9 mouse cellular contexts compared by ENCODE assay signal in the genomic region with DNA sequence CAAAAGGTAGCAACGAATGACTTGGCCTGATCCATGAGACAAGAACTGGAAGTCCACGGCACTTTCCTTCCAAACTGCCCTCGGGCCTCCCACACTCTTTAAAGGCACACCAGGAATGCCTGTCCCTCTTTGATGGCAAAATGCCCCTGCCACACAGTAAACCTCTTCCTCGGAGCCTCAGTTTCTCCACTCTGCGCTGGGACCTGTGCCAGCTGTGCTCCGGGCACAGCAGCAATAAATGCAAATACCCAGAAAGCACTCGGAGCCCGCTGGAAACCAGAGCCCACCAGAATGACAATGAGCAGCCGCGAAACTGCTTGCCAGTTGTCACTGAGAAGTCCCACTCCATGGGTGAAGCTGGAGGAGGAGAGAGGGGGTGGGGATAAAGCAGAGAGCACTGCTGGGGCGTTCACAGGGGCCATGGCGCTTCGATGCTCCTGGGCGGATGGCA. TPM values are rescaled to one million over a fixed set of nuclear protein-coding genes. Genes with fewer than 3 reads are reported as not detected.
DNase-seq lines count a peak whose midpoint lies in the region; ATAC-seq and TF ChIP-seq lines count a peak whose summit lies in the region.
"Had no signal": no experiment of that assay in that cellular context is flagged by ENCODE, and none has a peak within 500 bp of the region (broad histone marks: within the 10 kb centered on the region; RNA-seq: fewer than 3 reads in every experiment).

No protein-coding gene starts in this region.

- no peaks in the 10 kb centered on the region for H3K9me3 ChIP-seq in forebrain, embryonic 14.5 days (replicated peaks; ENCODE audit: control insufficient read depth, low read length)
- H3K9me3 ChIP-seq in midbrain, embryonic 11.5 days (ENCODE audit: control insufficient read depth, low read length) = no peaks in the 10 kb centered on the region
- H3K9me3 ChIP-seq: megakaryocyte, embryonic 14.5 days had no signal

- H3K4me2 ChIP-seq in forebrain, embryonic 14.5 days (ENCODE audit: low read length) = peak overlapping the region; percentile 9; the same call in 1 of the 2 replicates
- H3K4me2 ChIP-seq in midbrain, embryonic 11.5 days = no peak overlapping the region

- ATAC-seq in forebrain, embryonic 14.5 days = peak; percentile 37
- no peak for ATAC-seq in midbrain, embryonic 11.5 days (ENCODE audit: low FRiP score)

- no peak for TF ChIP-seq POLR2A in kidney, adult 2 months (IDR thresholded peaks at IDR 0.05; ENCODE audit: low read depth, low read length)
- no peak for TF ChIP-seq POLR2A in cerebellum, adult 2 months (IDR thresholded peaks at IDR 0.05; ENCODE audit: borderline replicate concordance, insufficient read depth, low read length)

- no peak overlapping the region for H3K4me3 ChIP-seq in kidney, adult 2 months (ENCODE audit: insufficient read depth, low read depth, low read length)
- no peak overlapping the region for H3K4me3 ChIP-seq in cerebellum, adult 2 months (replicated peaks; ENCODE audit: insufficient read depth, low read depth, low read length)
- no peak overlapping the region for H3K4me3 ChIP-seq in forebrain, embryonic 14.5 days (ENCODE audit: low read depth, low read length)
- H3K4me3 ChIP-seq in midbrain, embryonic 11.5 days (ENCODE audit: low read depth, low read length) = no peak overlapping the region
- H3K4me3 ChIP-seq: megakaryocyte, embryonic 14.5 days had no signal

- TF ChIP-seq CTCF in kidney, adult 2 months (conservative IDR thresholded peaks at IDR 0.05; ENCODE audit: insufficient read depth, insufficient read length, low read depth, low read length) = no peak
- TF ChIP-seq CTCF in cerebellum, adult 2 months (IDR thresholded peaks at IDR 0.05; ENCODE audit: borderline replicate concordance, insufficient read depth, low read depth, low read length) = no peak

- 46% methylated on average over 14 of the region's 14 CpGs for WGBS in kidney, adult 2 months
- 23% methylated on average over 14 of the region's 14 CpGs for WGBS in cerebellum, adult 2 months
- WGBS in forebrain, embryonic 14.5 days = 17% methylated on average over 14 of the region's 14 CpGs
- WGBS in midbrain, embryonic 11.5 days = 53% methylated on average over 14 of the region's 14 CpGs

- H3K27me3 ChIP-seq in kidney, adult 2 months (replicated peaks; ENCODE audit: control insufficient read depth, insufficient read depth, low read length) = no peaks in the 10 kb centered on the region
- H3K27me3 ChIP-seq in cerebellum, adult 2 months (ENCODE audit: control insufficient read depth, insufficient read depth, low read length) = no peaks in the 10 kb centered on the region
- no peaks in the 10 kb centered on the region for H3K27me3 ChIP-seq in forebrain, embryonic 14.5 days (replicated peaks; ENCODE audit: control insufficient read depth, insufficient read depth, low read length)
- H3K27me3 ChIP-seq in midbrain, embryonic 11.5 days (ENCODE audit: control insufficient read depth, insufficient read depth, low read length) = no peaks in the 10 kb centered on the region

- no peak for DNase-seq in kidney, adult 2 months
- DNase-seq in kidney, postnatal 10 days = no peak
- DNase-seq in cerebellum, adult 2 months = peak; percentile 50 to 57
- peak; percentile 75 for DNase-seq in forebrain, embryonic 14.5 days (ENCODE audit: low spot score)
- DNase-seq in midbrain, embryonic 11.5 days (ENCODE audit: low spot score, missing footprints) = no peak
- no peak for DNase-seq in retina, postnatal 1 day
- DNase-seq in retina, embryonic 14.5 days (ENCODE audit: low spot score) = no peak
- no peak for DNase-seq in adipocyte (ENCODE audit: low spot score)

- peak overlapping the region; percentile 43 for H3K27ac ChIP-seq in kidney, adult 2 months (ENCODE audit: insufficient read depth, low read depth, low read length)
- peak overlapping the region; percentile 90 for H3K27ac ChIP-seq in cerebellum, adult 2 months (ENCODE audit: insufficient read depth, low read length)
- peak overlapping the region; percentile 92 for H3K27ac ChIP-seq in forebrain, embryonic 14.5 days (ENCODE audit: low read depth, low read length)
- H3K27ac ChIP-seq in midbrain, embryonic 11.5 days (ENCODE audit: low read depth, low read length) = peak overlapping the region; percentile 55

- H3K36me3 ChIP-seq in kidney, adult 2 months (ENCODE audit: control insufficient read depth, insufficient read depth, low read length) = no peaks in the 10 kb centered on the region
- H3K36me3 ChIP-seq in forebrain, embryonic 14.5 days (ENCODE audit: control insufficient read depth, insufficient read depth, low read length) = no peaks in the 10 kb centered on the region
- H3K36me3 ChIP-seq in midbrain, embryonic 11.5 days (ENCODE audit: control insufficient read depth, insufficient read depth, low read length) = no peaks in the 10 kb centered on the region

- H3K9ac ChIP-seq in forebrain, embryonic 14.5 days (ENCODE audit: low read length) = peak overlapping the region; percentile 33; the same call in 1 of the 2 replicates
- H3K9ac ChIP-seq in midbrain, embryonic 11.5 days (ENCODE audit: low read length) = peak overlapping the region; percentile 24; the same call in 1 of the 2 replicates

- peaks cover 78% of the 10 kb centered on the region for H3K4me1 ChIP-seq in kidney, adult 2 months (ENCODE audit: control insufficient read depth, insufficient read depth, low read length)
- peaks cover 74% of the 10 kb centered on the region for H3K4me1 ChIP-seq in cerebellum, adult 2 months (ENCODE audit: control insufficient read depth, insufficient read depth, low read length)
- H3K4me1 ChIP-seq in forebrain, embryonic 14.5 days (ENCODE audit: control insufficient read depth, insufficient read depth, low read length) = peaks cover 60% of the 10 kb centered on the region
- peaks cover 34% of the 10 kb centered on the region for H3K4me1 ChIP-seq in midbrain, embryonic 11.5 days (ENCODE audit: control insufficient read depth, insufficient read depth, low read length)

RNA-seq across cellular contexts. Expression of a gene that starts 20.7 kb away (rescaled TPM):
- 200 and 216 TPM in 2 replicates for polyA plus RNA-seq in kidney, adult 2 months (2012; rRNA removed)
- polyA plus RNA-seq in cerebellum, adult 2 months (2012; rRNA removed) = 47.3 and 56.6 TPM in 2 replicates
- 10.5 and 13.3 TPM in 2 replicates for polyA plus RNA-seq in forebrain, embryonic 14.5 days (2014; fragmentation: Nextera tagmentation; extraction: Ambion mirVana)
- polyA plus RNA-seq in midbrain, embryonic 11.5 days (2014; fragmentation: Nextera tagmentation; extraction: Ambion mirVana) = 8.6 and 10.8 TPM in 2 replicates

RNA-seq across cellular contexts. Expression of a gene that starts 21.0 kb away (rescaled TPM):
- 2.1 and 2.5 TPM in 2 replicates for polyA plus RNA-seq in kidney, adult 2 months (2012; rRNA removed)
- polyA plus RNA-seq in cerebellum, adult 2 months (2012; rRNA removed) = 1.8 and 2.0 TPM in 2 replicates
- 2.0 and 2.4 TPM in 2 replicates for polyA plus RNA-seq in forebrain, embryonic 14.5 days (2014; fragmentation: Nextera tagmentation; extraction: Ambion mirVana)
- polyA plus RNA-seq in midbrain, embryonic 11.5 days (2014; fragmentation: Nextera tagmentation; extraction: Ambion mirVana) = 0.25 and 0.51 TPM in 2 replicates

RNA-seq across cellular contexts. Expression of a gene that starts 44.6 kb away (rescaled TPM):
- 25.2 and 32.1 TPM in 2 replicates for polyA plus RNA-seq in kidney, adult 2 months (2012; rRNA removed)
- polyA plus RNA-seq in cerebellum, adult 2 months (2012; rRNA removed) = 43.7 and 47.3 TPM in 2 replicates
- 15.9 and 18.3 TPM in 2 replicates for polyA plus RNA-seq in forebrain, embryonic 14.5 days (2014; fragmentation: Nextera tagmentation; extraction: Ambion mirVana)
- polyA plus RNA-seq in midbrain, embryonic 11.5 days (2014; fragmentation: Nextera tagmentation; extraction: Ambion mirVana) = 7.9 and 8.9 TPM in 2 replicates

RNA-seq across cellular contexts. Expression of a gene that starts 44.8 kb away (rescaled TPM):
- polyA plus RNA-seq in kidney, adult 2 months (2012; rRNA removed) = 29.3 and 31.6 TPM in 2 replicates
- 24.1 and 25.4 TPM in 2 replicates for polyA plus RNA-seq in cerebellum, adult 2 months (2012; rRNA removed)
- 26.9 and 33.1 TPM in 2 replicates for polyA plus RNA-seq in forebrain, embryonic 14.5 days (2014; fragmentation: Nextera tagmentation; extraction: Ambion mirVana)
- polyA plus RNA-seq in midbrain, embryonic 11.5 days (2014; fragmentation: Nextera tagmentation; extraction: Ambion mirVana) = 26.4 and 32.2 TPM in 2 replicates

RNA-seq across cellular contexts. Expression of a gene that starts 56.8 kb away (rescaled TPM):
- polyA plus RNA-seq in kidney, adult 2 months (2012; rRNA removed) = 23.0 and 25.8 TPM in 2 replicates
- polyA plus RNA-seq in cerebellum, adult 2 months (2012; rRNA removed) = 8.2 TPM in 2 replicates
- 0.67 and 1.5 TPM in 2 replicates for polyA plus RNA-seq in forebrain, embryonic 14.5 days (2014; fragmentation: Nextera tagmentation; extraction: Ambion mirVana)
- 1.3 and 1.8 TPM in 2 replicates for polyA plus RNA-seq in midbrain, embryonic 11.5 days (2014; fragmentation: Nextera tagmentation; extraction: Ambion mirVana)

Comparison
In these comparisons a context has a peak if more than half of its experiments do, and no peak if none do; other contexts are left out.
1. DNase-seq: peak in cerebellum, adult 2 months (2 of 2) and forebrain, embryonic 14.5 days (single experiment); none in kidney, adult 2 months (single experiment), kidney, postnatal 10 days (single experiment), midbrain, embryonic 11.5 days (single experiment), retina, postnatal 1 day (single experiment), retina, embryonic 14.5 days (single experiment) and adipocyte (single experiment).
2. Peak in every context shown above with its lines, with median percentiles within 50 percentile points of each other: H3K27ac ChIP-seq.